Mouse (Mus musculus) midbrain, postnatal 0 days (tissue): Measurements from ENCODE around the gene Meltf. TPM values are rescaled to one million over a fixed set of nuclear protein-coding genes. Genes with fewer than 3 reads are reported as not detected.

Source experiments
- ATAC-seq: fragments of 200-750 bp; cut with Nextera tagmentation; 2 replicates; pipeline ENCODE4 v1.8.0; 2017; ENCODE audit warnings: moderate number of reproducible peaks, mild to moderate bottlenecking, moderate TSS enrichment, moderate library complexity; ENCODE audit not compliant: low FRiP score
- DNase-seq: peaks from one replicate; pipeline ENCODE4 v3.0.0-alpha.2; 2015; ENCODE audit warnings: low spot score
- H3K27ac ChIP-seq: fragments of 300-500 bp; sonication (generic); 2 replicates; pipeline ENCODE4 v1.5.1; 2014; ENCODE audit warnings: low read depth, mild to moderate bottlenecking, low read length, mixed read lengths
- H3K27me3 ChIP-seq: fragments of 300-500 bp; sonication (generic); 2 replicates; pipeline ENCODE4 v1.6.1; 2014; ENCODE audit warnings: low read length, control low read depth, mixed read lengths; ENCODE audit not compliant: insufficient read depth
- H3K36me3 ChIP-seq: fragments of 300-500 bp; sonication (generic); 2 replicates; pipeline ENCODE4 v1.6.1; 2014; ENCODE audit warnings: low read length, control low read depth, mixed read lengths; ENCODE audit not compliant: insufficient read depth
- H3K4me1 ChIP-seq: fragments of 300-500 bp; sonication (generic); 2 replicates; pipeline ENCODE4 v1.6.1; 2014; ENCODE audit warnings: mild to moderate bottlenecking, control low read depth, antibody characterized with exemption, low read length, mixed read lengths; ENCODE audit not compliant: insufficient read depth
- H3K4me2 ChIP-seq: fragments of 300-500 bp; sonication (generic); 2 replicates; pipeline ENCODE4 v1.6.1; 2014; ENCODE audit warnings: low read depth, mild to moderate bottlenecking, low read length, mixed read lengths; ENCODE audit not compliant: poor library complexity, severe bottlenecking
- H3K4me3 ChIP-seq: fragments of 300-500 bp; sonication (generic); 2 replicates; pipeline ENCODE4 v1.5.1; 2014; ENCODE audit warnings: low read depth, mild to moderate bottlenecking, low read length, moderate library complexity
- H3K9ac ChIP-seq: fragments of 300-500 bp; sonication (generic); replicated peaks from 2 replicates; pipeline ENCODE4 v1.6.1; 2014; ENCODE audit warnings: mild to moderate bottlenecking, low read length, moderate library complexity, mixed read lengths; ENCODE audit not compliant: poor library complexity, severe bottlenecking
- H3K9me3 ChIP-seq: fragments of 300-500 bp; sonication (generic); 2 replicates; pipeline ENCODE4 v1.6.1; 2016; ENCODE audit warnings: low read length, control low read depth
- CTCF ChIP-seq: IDR thresholded peaks from 2 replicates; pipeline ENCODE4 v1.5.1; 2016; ENCODE audit warnings: antibody characterized with exemption, mild to moderate bottlenecking
- WGBS: fragments of 180-500 bp; shearing (Covaris S2); extraction: QIAGEN DNeasy Blood & Tissue Kit; methylation state at CpG from one replicate; pipeline ENCODE4 v1.1.7; 2014; 5-methylcytosine and 5-hydroxymethylcytosine counted together
- polyA plus RNA-seq: library from polyadenylated mRNA; unstranded; fragments of >200 nt; fragmentation: Nextera tagmentation; extraction: Ambion mirVana; gene quantifications from 2 replicates; pipeline ENCODE4 v1.2.1, GENCODE M21; 2015
- total RNA-seq: library from RNA; depleted of rRNA; stranded (reverse); fragments of >200 nt; gene quantifications from 2 replicates; pipeline ENCODE4 v1.2.3, GENCODE M21; 2014; rRNA removed

Meltf gene
- total and polyA plus RNA-seq, 2 experiments from 2014 or later, result 0.22 to 0.25 TPM

GRCm38 (mm10) chr16:31947901-31948316, 69.3 kb downstream of the Meltf start:
- Histone ChIP-seq H3K4me3 (peak overlapping the region; percentile 93), H3K4me2 (peak overlapping the region; percentile 89), H3K27ac (peak overlapping the region; percentile 85), H3K27me3 (no peaks in the 10 kb centered on the region), H3K9me3 (no peaks in the 10 kb centered on the region), H3K36me3 (peaks cover 8% of the 10 kb centered on the region), H3K4me1 (peaks cover 17% of the 10 kb centered on the region), H3K9ac (peak overlapping the region; percentile 91)
- 1% methylated on average over 34 of the region's 38 CpGs for WGBS
- DNase-seq (peak; percentile 19), ATAC-seq (no peak; the same call in 1 of the 2 replicates)
- no peak for TF ChIP-seq CTCF

- Histone ChIP-seq H3K4me1 (peaks cover 17% of the 10 kb centered on the region), H3K27me3 (no peaks in the 10 kb centered on the region), H3K9me3 (no peaks in the 10 kb centered on the region), H3K4me3 (peak within 1 kb of the TSS; percentile 93), H3K4me2 (peak within 1 kb of the TSS; percentile 89), H3K36me3 (peaks cover 8% of the 10 kb centered on the region), H3K27ac (peak within 1 kb of the TSS; percentile 85), H3K9ac (peak within 1 kb of the TSS; percentile 91)
- DNase-seq (peak; percentile 97), ATAC-seq (peak; percentile 92)
- TF ChIP-seq CTCF, result no peak
- under 1% methylated on average over 42 of the region's 55 CpGs for WGBS
Observed at GRCm38 (mm10) chr16:31948345-31948774, 69.8 kb downstream of the Meltf start, which contains the start of the genes 0610012G03Rik and Ncbp2. 0610012G03Rik (minus strand) TSS chr16:31948494. Ncbp2 (plus strand) TSS chr16:31948513.

Other genes with a start within 250 kb of the Meltf start
- gene Dlg1, start 215.4 kb upstream of the Meltf start, total RNA-seq, result 24.8 and 25.0 TPM in 2 replicates
- gene Dlg1, start 215.4 kb upstream of the Meltf start, polyA plus RNA-seq, result 10.1 and 10.9 TPM in 2 replicates
- 2.1 and 3.2 TPM in 2 replicates for gene Pigz, start 55.0 kb downstream of the Meltf start, total RNA-seq
- gene Pigz, start 55.0 kb downstream of the Meltf start, polyA plus RNA-seq, result 2.5 and 3.9 TPM in 2 replicates
- gene 0610012G03Rik, start 69.7 kb downstream of the Meltf start, total RNA-seq, result 95.0 and 98.0 TPM in 2 replicates
- gene 0610012G03Rik, start 69.7 kb downstream of the Meltf start, polyA plus RNA-seq, result 139 and 143 TPM in 2 replicates
- gene Ncbp2, start 69.7 kb downstream of the Meltf start, total RNA-seq, result 25.9 and 31.5 TPM in 2 replicates
- gene Ncbp2, start 69.7 kb downstream of the Meltf start, polyA plus RNA-seq, result 65.7 and 73.2 TPM in 2 replicates
- gene Senp5, start 124.5 kb downstream of the Meltf start, total RNA-seq, result 23.3 and 26.5 TPM in 2 replicates
- gene Senp5, start 124.5 kb downstream of the Meltf start, polyA plus RNA-seq, result 10.1 and 12.8 TPM in 2 replicates
- gene Pak2, start 200.5 kb downstream of the Meltf start, total RNA-seq, result 35.3 and 37.1 TPM in 2 replicates
- 23.0 and 26.0 TPM in 2 replicates for gene Pak2, start 200.5 kb downstream of the Meltf start, polyA plus RNA-seq
- gene Pigx, start 220.9 kb downstream of the Meltf start, total RNA-seq, result 38.8 and 53.2 TPM in 2 replicates
- gene Pigx, start 220.9 kb downstream of the Meltf start, polyA plus RNA-seq, result 90.4 and 91.3 TPM in 2 replicates
- gene Cep19, start 221.0 kb downstream of the Meltf start, total RNA-seq, result 29.9 and 34.7 TPM in 2 replicates
- 54.3 and 57.3 TPM in 2 replicates for gene Cep19, start 221.0 kb downstream of the Meltf start, polyA plus RNA-seq